Mouse (Mus musculus) hindbrain, embryonic 13.5 days (tissue): Measurements from ENCODE around the gene Borcs5. TPM values are rescaled to one million over a fixed set of nuclear protein-coding genes. Genes with fewer than 3 reads are reported as not detected.

Source experiments
- ATAC-seq: fragments of 200-750 bp; cut with Nextera tagmentation; 2 replicates; pipeline ENCODE4 v1.8.0; 2017; ENCODE audit warnings: moderate TSS enrichment; ENCODE audit not compliant: low FRiP score
- H3K27ac ChIP-seq: fragments of 300-500 bp; sonication (generic); 2 replicates; pipeline ENCODE4 v1.5.1; 2015; ENCODE audit warnings: inconsistent platforms, mild to moderate bottlenecking, moderate library complexity
- H3K27me3 ChIP-seq: fragments of 300-500 bp; sonication (generic); 2 replicates; pipeline ENCODE4 v1.6.1; 2015; ENCODE audit warnings: mild to moderate bottlenecking, inconsistent platforms
- H3K36me3 ChIP-seq: fragments of 300-500 bp; sonication (generic); 2 replicates; pipeline ENCODE4 v1.6.1; 2015; ENCODE audit warnings: mild to moderate bottlenecking, inconsistent platforms
- H3K4me1 ChIP-seq: fragments of 300-500 bp; sonication (generic); replicated peaks from 2 replicates; pipeline ENCODE4 v1.6.1; 2015; ENCODE audit warnings: inconsistent platforms
- H3K4me2 ChIP-seq: fragments of 300-500 bp; sonication (generic); 2 replicates; pipeline ENCODE4 v1.6.1; 2015; ENCODE audit warnings: inconsistent platforms, mild to moderate bottlenecking, moderate library complexity
- H3K4me3 ChIP-seq: fragments of 300-500 bp; sonication (generic); 2 replicates; pipeline ENCODE4 v1.5.1; 2015; ENCODE audit warnings: mild to moderate bottlenecking, inconsistent platforms
- H3K9ac ChIP-seq: fragments of 300-500 bp; sonication (generic); 2 replicates; pipeline ENCODE4 v1.6.1; 2015; ENCODE audit warnings: mild to moderate bottlenecking, inconsistent platforms
- H3K9me3 ChIP-seq: fragments of 300-500 bp; sonication (generic); 2 replicates; pipeline ENCODE4 v1.6.1; 2016; ENCODE audit warnings: inconsistent platforms
- WGBS: fragments of 180-500 bp; shearing (Covaris S2); methylation state at CpG from one replicate; pipeline ENCODE4 v1.1.7; 2015; 5-methylcytosine and 5-hydroxymethylcytosine counted together
- polyA plus RNA-seq: library from polyadenylated mRNA; unstranded; fragments of >200 nt; fragmentation: Nextera tagmentation; extraction: Ambion mirVana; gene quantifications from 2 replicates; pipeline ENCODE4 v1.2.1, GENCODE M21; 2015

Gene Borcs5
- polyA plus RNA-seq, 1 experiment from 2014 or later: 48.7 TPM

- Histone ChIP-seq H3K27ac (no peak overlapping the region), H3K9ac (no peak overlapping the region), H3K36me3 (peaks cover 28% of the 10 kb centered on the region), H3K4me1 (no peaks in the 10 kb centered on the region; the same call in none of the 2 replicates), H3K4me3 (no peak overlapping the region), H3K9me3 (no peaks in the 10 kb centered on the region), H3K4me2 (no peak overlapping the region), H3K27me3 (no peaks in the 10 kb centered on the region)
- WGBS: 34% methylated on average over 3 of the region's 3 CpGs
- ATAC-seq: no peak
These were observed 74.0 kb downstream of the Borcs5 start for GRCm38 (mm10) chr6:134713321-134713720.

DNA sequence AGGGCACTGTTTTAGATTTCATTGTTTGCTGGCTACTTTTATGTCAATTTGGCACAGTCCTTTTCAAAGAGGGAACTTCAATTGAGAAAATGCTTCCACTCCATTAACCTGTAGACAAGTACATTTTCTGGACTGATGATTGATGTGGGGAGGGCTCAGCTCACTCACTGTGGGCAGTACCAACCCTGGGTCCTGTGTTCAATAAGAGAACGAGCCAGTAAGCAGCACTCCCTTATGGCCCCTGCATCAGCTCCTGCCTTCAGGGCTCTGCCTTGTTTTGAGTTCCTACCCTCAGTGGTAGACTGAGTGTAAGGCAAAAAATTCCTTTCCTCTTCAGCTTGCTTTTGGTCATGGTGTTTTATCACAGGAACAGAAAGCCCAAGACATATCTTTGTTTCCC, 74.6 kb downstream of the Borcs5 start:
- Histone ChIP-seq H3K4me1 (no peaks in the 10 kb centered on the region; the same call in none of the 2 replicates), H3K9me3 (no peaks in the 10 kb centered on the region), H3K27me3 (no peaks in the 10 kb centered on the region), H3K4me3 (no peak overlapping the region), H3K36me3 (peaks cover 32% of the 10 kb centered on the region), H3K4me2 (no peak overlapping the region), H3K9ac (no peak overlapping the region), H3K27ac (no peak overlapping the region)
- WGBS: 11% methylated on average over 1 of the region's 1 CpGs
- no peak for ATAC-seq

DNA sequence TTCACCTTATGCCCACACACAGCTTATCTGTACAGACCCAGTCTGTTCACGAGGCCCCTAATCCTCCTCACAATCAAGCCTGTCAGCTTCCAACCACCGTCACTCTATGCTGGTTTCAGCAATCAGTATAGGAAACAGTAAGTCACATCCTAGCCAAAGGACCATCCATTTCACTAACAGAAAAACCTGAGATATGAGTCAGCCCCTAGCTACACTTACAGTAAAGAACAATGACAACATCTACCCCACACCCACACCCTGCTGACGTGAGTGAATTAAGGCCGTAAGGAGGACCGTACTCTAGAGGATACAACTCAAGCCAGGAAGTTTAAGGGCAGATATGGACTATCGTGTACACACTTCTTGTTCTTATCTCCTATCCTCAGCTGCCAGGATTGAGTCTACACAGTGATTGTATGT, 76.9 kb downstream of the Borcs5 start:
- H3K9ac ChIP-seq: no peak overlapping the region
- ATAC-seq: no peak
- H3K4me2 ChIP-seq: no peak overlapping the region
- H3K4me1 ChIP-seq: no peaks in the 10 kb centered on the region; the same call in none of the 2 replicates
- H3K4me3 ChIP-seq: no peak overlapping the region
- peaks cover 22% of the 10 kb centered on the region for H3K36me3 ChIP-seq
- no peaks in the 10 kb centered on the region for H3K9me3 ChIP-seq
- H3K27me3 ChIP-seq: no peaks in the 10 kb centered on the region
- no peak overlapping the region for H3K27ac ChIP-seq
- 88% methylated on average over 6 of the region's 6 CpGs for WGBS

DNA sequence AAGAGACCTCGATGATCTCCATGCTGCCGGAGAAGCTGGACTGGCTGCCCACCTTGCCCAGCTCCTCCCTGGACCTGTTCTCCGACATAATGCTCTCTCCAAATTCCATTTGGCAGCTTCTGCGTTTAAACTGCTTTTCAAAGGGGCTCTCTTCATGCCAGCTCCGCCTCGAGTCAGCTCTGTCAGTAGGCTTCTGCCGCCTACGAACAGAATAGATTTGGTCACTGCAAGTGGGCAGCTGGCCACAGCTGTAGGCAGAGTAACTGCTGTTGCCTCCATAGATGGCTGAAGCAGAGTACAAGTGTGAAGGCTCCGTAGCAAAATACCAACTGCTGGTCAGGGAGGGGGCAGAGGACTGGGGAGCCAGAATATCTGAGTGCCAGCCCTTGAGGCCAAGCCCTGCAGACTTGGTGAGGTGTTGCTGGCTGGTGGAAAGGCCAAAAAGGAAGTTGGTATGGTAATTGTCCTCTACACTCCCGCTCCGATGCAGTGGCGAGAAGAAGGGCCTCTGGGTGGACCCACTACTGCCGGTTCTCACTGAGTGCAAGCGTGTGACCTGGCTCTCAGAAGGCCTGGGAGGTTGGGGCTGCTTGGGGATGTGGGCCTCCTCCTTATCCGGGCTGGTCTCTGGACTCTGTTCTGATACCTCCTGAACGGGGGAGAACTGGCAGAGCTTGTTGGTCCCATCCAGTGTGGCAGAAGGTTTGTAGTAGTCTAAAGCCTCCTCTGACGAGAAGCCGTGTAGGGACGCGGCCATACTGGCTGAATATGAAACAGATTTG, 78.8 kb downstream of the Borcs5 start:
- Histone ChIP-seq H3K9ac (no peak overlapping the region), H3K4me1 (no peaks in the 10 kb centered on the region; the same call in 1 of the 2 replicates), H3K36me3 (peaks cover 16% of the 10 kb centered on the region), H3K9me3 (no peaks in the 10 kb centered on the region), H3K27ac (no peak overlapping the region), H3K27me3 (no peaks in the 10 kb centered on the region), H3K4me3 (no peak overlapping the region), H3K4me2 (no peak overlapping the region)
- 95% methylated on average over 20 of the region's 20 CpGs for WGBS
- no peak for ATAC-seq

- H3K36me3 ChIP-seq: peaks cover 16% of the 10 kb centered on the region
- no peak overlapping the region for H3K9ac ChIP-seq
- no peak overlapping the region for H3K4me3 ChIP-seq
- 92% methylated on average over 11 of the region's 11 CpGs for WGBS
- H3K9me3 ChIP-seq: no peaks in the 10 kb centered on the region
- H3K4me2 ChIP-seq: no peak overlapping the region
- H3K27ac ChIP-seq: no peak overlapping the region
- H3K4me1 ChIP-seq: no peaks in the 10 kb centered on the region; the same call in 1 of the 2 replicates
- H3K27me3 ChIP-seq: no peaks in the 10 kb centered on the region
- no peak for ATAC-seq
These were observed 79.4 kb downstream of the Borcs5 start for GRCm38 (mm10) chr6:134718668-134719065.

DNA sequence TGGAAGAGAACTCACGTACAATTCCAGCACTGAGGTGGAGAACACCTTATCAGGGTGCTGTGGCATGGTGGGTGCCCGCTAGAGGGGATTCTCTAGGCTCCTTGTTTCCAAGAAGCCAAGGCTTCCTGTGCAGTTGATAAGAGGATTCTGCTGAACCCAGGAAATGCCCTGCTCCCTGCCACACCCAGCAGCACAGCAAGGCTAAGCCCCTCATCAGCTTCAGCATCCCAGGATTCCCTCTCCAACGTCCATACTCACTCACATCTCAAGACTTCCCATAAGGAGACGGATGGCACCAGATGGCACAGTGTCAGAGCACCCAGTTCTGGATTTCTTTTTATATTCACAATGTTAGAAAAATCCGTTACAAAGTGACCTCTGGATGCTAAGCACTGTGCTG, 79.8 kb downstream of the Borcs5 start:
- Histone ChIP-seq H3K4me1 (no peaks in the 10 kb centered on the region), H3K9me3 (no peaks in the 10 kb centered on the region), H3K9ac (no peak overlapping the region), H3K36me3 (peaks cover 16% of the 10 kb centered on the region), H3K27me3 (no peaks in the 10 kb centered on the region), H3K27ac (no peak overlapping the region), H3K4me3 (no peak overlapping the region), H3K4me2 (no peak overlapping the region)
- no peak for ATAC-seq
- WGBS: 94% methylated on average over 5 of the region's 5 CpGs

- Histone ChIP-seq H3K9me3 (no peaks in the 10 kb centered on the region), H3K27ac (no peak overlapping the region), H3K27me3 (no peaks in the 10 kb centered on the region), H3K4me1 (0 out of 2 replicates have a peak, but pooled peaks cover 2% of the 10 kb centered on the region), H3K36me3 (peaks cover 16% of the 10 kb centered on the region), H3K4me2 (no peak overlapping the region), H3K4me3 (no peak overlapping the region), H3K9ac (no peak overlapping the region)
- ATAC-seq: no peak
- 90% methylated on average over 5 of the region's 5 CpGs for WGBS
These were observed 80.8 kb downstream of the Borcs5 start for GRCm38 (mm10) chr6:134720150-134720549.

- Histone ChIP-seq H3K4me3 (no peak overlapping the region), H3K27me3 (no peaks in the 10 kb centered on the region), H3K9ac (no peak overlapping the region), H3K4me1 (0 out of 2 replicates have a peak, but pooled peaks cover 2% of the 10 kb centered on the region), H3K9me3 (no peaks in the 10 kb centered on the region), H3K4me2 (no peak overlapping the region), H3K27ac (no peak overlapping the region), H3K36me3 (peaks cover 16% of the 10 kb centered on the region)
- 88% methylated on average over 6 of the region's 6 CpGs for whole genome bisulfite sequencing
- ATAC-seq: no peak
These were observed 82.5 kb downstream of the Borcs5 start for GRCm38 (mm10) chr6:134721729-134722269.

GRCm38 (mm10) chr6:134722906-134723305, 83.6 kb downstream of the Borcs5 start:
- Histone ChIP-seq H3K36me3 (peaks cover 10% of the 10 kb centered on the region), H3K9me3 (no peaks in the 10 kb centered on the region), H3K27me3 (no peaks in the 10 kb centered on the region), H3K4me3 (no peak overlapping the region), H3K4me1 (0 out of 2 replicates have a peak, but pooled peaks cover 2% of the 10 kb centered on the region), H3K4me2 (no peak overlapping the region), H3K9ac (no peak overlapping the region), H3K27ac (no peak overlapping the region)
- ATAC-seq: no peak
- WGBS: 89% methylated on average over 8 of the region's 8 CpGs

- H3K36me3 ChIP-seq: peaks cover 6% of the 10 kb centered on the region
- WGBS: 93% methylated on average over 7 of the region's 7 CpGs
- no peaks in the 10 kb centered on the region for H3K9me3 ChIP-seq
- no peak overlapping the region for H3K4me3 ChIP-seq
- ATAC-seq: no peak
- H3K4me2 ChIP-seq: no peak overlapping the region
- H3K27ac ChIP-seq: no peak overlapping the region
- H3K4me1 ChIP-seq: 0 out of 2 replicates have a peak, but pooled peaks cover 2% of the 10 kb centered on the region
- no peak overlapping the region for H3K9ac ChIP-seq
- H3K27me3 ChIP-seq: no peaks in the 10 kb centered on the region
These were observed 84.0 kb downstream of the Borcs5 start for GRCm38 (mm10) chr6:134723326-134723725.

DNA sequence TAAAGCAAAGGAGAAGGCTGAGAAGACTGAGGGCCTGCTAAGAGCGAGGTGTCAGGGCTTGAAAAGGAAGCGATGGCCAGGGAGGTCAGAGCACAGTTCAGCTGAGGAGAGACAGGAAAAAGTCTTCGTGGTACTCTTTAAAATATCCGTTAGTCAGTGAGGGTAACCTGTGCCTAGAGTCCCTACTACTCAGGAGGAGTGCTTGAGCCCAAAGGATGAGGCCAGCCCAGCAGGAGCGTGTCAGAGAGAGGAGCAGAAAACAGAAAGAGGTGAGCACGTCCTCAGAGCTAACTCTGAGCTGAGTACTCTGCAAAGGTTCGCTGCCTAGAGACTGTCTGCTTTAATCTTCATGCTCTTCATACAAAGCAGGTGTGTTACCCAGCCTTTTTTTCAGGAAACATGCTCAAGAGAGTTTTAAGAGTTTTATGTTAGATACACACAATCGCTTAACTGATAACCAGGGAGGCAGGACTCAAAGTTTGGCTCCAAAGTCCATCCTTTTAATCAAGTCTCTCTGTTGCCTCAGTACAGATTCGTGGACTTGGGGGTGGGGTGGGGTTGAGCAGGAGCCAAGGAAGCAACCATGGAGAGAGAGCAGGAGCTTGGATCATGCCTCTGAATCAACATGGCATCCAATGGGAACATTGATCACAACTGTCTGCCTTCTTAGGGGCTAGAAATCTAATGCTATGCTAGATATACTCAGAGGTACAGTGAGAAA, 84.7 kb downstream of the Borcs5 start:
- H3K27ac ChIP-seq: no peak overlapping the region
- H3K9me3 ChIP-seq: no peaks in the 10 kb centered on the region
- WGBS: 91% methylated on average over 9 of the region's 9 CpGs
- H3K36me3 ChIP-seq: no peaks in the 10 kb centered on the region
- H3K27me3 ChIP-seq: no peaks in the 10 kb centered on the region
- no peak overlapping the region for H3K4me2 ChIP-seq
- H3K4me3 ChIP-seq: no peak overlapping the region
- ATAC-seq: no peak
- H3K4me1 ChIP-seq: 0 out of 2 replicates have a peak, but pooled peaks cover 2% of the 10 kb centered on the region
- H3K9ac ChIP-seq: no peak overlapping the region; the same call in 1 of the 2 replicates

- Histone ChIP-seq H3K27ac (no peak overlapping the region), H3K4me2 (no peak overlapping the region), H3K4me1 (0 out of 2 replicates have a peak, but pooled peaks cover 2% of the 10 kb centered on the region), H3K4me3 (no peak overlapping the region), H3K27me3 (no peaks in the 10 kb centered on the region), H3K9me3 (no peaks in the 10 kb centered on the region), H3K36me3 (no peaks in the 10 kb centered on the region), H3K9ac (no peak overlapping the region)
- no peak for ATAC-seq
These were observed 86.1 kb downstream of the Borcs5 start for GRCm38 (mm10) chr6:134725406-134725805.
